Mouse (Mus musculus) c-Kit-negative CD71-positive TER-119-positive erythroid progenitor cells, embryonic 14.5 days (primary cell): ENCODE data around the gene Ppp1r12a.

Source experiments
- DNase-seq: peaks from one replicate; pipeline ENCODE4 v3.0.0-alpha.2; 2013; ENCODE audit warnings: low read depth, low spot score

The Ppp1r12a gene

DNA sequence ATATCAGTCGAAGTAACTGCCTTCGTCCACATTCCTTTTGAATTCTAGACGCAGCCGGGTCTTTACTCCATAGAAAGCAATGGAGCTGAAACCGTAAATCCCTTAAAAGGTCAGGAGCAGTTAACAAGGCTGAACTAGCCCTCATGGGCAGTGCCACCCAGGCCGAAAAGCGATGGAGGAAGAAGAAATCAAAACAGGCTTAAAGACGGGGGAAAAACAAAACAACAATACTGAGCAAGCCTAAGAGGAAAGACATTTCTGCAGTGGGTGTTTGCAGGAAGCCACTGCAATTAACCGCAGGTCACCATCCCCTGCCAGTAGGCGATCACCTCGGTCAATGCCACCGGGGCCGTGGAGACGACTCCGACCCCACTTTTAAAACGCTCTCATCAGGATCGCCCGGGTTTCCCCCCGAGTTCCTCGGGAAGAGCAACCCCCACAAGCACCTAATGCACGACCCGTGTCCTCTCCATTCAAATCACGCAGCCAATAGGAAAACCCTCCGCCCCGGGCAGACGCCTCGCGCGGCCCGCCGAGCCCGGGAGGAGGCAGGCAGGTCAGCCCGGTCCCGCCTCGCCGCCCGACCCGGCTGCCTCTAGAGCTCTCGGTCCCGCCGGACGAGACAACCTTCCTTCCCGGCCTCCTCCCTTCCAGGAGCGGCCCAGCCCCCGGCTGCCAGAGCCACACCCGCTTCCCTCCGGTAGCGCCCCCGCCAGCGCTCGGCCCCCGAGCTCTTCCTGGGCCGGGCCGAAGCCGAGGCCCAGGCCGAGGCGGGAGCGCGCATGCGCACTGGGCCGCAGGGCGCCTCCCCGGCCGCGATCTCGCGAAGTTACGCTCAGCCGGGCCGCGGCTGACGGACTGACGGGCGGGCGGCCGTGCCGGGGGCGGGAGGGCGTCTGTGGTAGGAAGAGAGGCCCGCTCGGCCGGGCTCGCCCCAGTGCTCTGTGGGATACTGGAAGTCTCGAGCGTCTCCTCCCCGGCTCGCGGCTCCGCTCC, at the start of gene Ppp1r12a:
TSS of gene Ppp1r12a (plus strand) at position 933 of the 996 bp plus-strand sequence.
- DNase-seq: peak; percentile 85

DNA sequence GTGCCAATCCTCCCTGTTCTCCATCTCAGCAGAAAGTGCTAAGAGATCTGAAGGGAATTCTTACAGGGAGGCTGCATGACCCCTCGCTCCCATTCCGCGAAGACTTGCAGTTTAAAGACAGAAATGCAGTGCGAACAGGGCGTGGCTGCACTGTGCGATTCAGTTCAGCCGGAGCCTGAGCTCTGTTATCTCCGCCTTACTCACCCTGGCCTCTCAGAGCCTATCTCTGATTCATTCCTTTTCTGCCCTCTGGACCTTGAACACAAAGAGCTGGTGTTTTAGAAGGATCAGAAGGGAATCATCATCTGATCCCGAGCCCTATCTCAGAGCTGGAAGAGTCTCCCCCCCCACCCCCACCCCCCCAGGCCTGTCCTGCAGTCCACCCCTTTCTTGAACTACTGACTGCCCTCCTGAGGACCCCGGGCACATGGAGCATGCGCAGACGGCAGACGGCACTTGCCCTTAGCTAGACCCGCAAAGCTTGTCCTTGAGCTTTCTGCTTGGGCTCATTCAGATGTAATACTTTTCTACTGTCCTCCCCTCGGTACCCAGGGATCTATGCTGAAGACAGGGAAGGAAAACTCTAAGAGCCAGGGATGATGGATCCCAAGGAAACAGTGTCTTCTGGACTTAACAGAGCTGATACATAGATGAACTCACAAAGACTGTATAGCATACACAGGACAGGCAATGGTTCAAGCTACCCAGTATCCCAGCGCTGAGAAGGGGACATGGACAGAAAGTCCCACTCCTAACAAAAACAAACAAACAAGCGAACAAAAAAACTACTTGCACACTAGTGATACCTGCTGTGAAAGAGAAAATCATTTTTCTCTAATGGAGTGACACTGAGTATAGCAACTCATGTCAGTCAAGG, 48.4 kb upstream of the Ppp1r12a start:
- DNase-seq: no peak

- no peak for DNase-seq
Observed at GRCm38 (mm10) chr10:108118200-108119163, 43.5 kb upstream of the Ppp1r12a start.

- no peak for DNase-seq
Observed at GRCm38 (mm10) chr10:108119416-108119815, 42.6 kb upstream of the Ppp1r12a start.

DNA sequence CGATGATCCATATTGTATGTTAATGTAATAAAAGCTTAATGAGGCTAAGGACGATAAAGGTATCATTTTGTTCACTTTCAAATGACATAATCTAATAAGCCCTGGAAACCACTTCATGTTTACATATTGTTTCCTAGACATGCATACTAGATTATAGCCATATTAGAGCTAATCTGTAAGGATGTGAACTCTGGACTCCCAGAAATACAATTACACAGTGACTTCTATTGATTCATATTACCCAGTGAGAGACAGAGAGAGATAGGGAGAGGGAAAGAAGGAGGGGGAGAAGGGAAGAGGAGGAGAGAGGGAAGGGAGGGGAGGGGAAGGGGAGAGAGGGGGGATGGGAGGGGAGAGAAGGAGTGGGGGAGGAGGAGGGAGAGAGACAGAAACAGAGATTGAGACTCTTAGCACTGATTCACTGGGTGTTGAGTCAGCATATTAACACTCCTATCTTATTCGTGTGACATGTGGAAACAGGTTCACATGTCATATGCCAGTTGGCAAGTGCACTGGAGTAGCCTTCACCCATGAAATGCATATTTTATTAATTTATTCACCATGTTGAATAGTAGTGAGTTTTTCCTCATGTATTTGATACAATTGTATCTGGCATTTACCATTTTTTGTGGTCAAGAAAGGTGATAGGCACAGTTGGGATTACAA, 36.9 kb upstream of the Ppp1r12a start:
- no peak for DNase-seq

DNA sequence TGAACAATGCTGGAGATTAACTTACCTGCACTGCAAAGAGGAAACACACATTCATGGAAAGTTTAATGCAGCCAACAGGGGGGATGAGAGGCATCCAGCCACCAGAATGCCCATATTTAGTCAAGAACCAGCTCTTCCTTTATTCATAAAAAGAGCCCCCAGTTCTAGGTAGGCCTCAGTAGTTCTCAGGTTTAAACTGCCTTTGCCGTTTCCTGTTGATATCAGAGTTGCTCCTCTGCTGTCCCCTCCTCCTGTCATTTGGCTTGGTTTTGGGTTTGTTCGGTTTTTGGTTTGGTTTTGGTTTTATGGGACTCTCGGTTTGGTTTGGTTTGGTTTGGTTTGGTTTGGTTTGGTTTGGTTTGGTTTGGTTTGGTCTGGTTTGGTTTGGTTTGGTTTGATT, 32.8 kb upstream of the Ppp1r12a start:
- DNase-seq: no peak

- no peak for DNase-seq
Observed at GRCm38 (mm10) chr10:108131858-108132257, 30.1 kb upstream of the Ppp1r12a start.

DNA sequence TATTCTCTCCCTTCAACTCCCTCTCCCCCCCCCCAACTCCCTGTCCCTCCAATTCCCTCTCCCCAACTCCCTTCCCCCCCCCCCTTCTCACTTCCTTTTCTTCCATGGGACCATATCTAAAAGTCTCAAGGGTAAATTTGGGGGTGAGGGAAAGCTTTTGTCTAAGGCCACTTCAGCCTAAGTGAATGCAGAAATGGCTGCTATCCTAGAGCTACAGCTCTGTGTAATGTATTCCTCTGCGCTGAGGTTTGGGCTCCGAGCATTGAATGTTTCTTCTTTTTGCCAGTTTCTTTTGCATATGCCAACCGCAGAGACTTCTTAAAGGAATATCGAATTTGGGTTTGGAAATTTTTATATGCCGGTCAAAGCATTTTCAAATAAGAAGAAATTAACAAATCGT, 28.7 kb upstream of the Ppp1r12a start:
- DNase-seq: no peak

- DNase-seq: no peak
Observed at GRCm38 (mm10) chr10:108133745-108134144, 28.2 kb upstream of the Ppp1r12a start.

DNA sequence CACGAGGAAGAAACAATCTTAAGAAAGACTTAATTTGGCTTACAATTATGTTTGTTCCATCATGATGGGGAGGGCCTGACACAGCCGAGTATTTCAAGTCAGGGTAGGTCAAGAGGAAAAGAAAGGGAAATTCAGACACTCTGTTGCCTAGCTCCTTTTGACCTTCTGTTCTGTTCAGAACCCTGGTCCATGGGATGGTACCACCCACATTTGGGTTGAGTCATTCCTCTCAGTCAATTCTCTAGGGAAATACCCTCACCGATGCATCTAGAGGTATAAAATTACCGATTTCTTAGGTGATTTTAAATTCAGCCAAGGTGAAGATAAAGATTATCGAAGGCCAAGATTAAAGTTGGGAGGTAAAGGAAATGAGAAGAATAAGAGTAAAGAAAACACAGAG, 23.6 kb upstream of the Ppp1r12a start:
- no peak for DNase-seq

DNA sequence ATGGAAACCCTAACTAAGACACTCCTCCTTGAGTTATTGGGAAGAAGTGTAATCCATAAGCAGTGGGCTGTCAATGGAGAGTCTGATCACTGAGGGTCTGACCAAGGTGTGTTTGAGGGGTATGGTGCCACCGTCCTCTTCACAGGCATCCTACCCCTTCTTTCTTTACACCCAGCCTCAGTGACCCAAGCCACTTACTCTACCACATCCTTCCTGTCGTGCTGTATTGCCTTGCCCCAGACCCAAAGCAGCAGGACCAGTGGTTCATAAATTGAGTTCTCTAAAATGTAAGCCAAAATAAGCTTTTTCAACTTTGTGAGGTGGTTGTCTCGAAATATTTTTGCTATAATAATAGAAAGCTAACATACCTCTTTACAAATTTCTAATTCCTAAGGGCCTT, 22.2 kb upstream of the Ppp1r12a start:
- no peak for DNase-seq

DNA sequence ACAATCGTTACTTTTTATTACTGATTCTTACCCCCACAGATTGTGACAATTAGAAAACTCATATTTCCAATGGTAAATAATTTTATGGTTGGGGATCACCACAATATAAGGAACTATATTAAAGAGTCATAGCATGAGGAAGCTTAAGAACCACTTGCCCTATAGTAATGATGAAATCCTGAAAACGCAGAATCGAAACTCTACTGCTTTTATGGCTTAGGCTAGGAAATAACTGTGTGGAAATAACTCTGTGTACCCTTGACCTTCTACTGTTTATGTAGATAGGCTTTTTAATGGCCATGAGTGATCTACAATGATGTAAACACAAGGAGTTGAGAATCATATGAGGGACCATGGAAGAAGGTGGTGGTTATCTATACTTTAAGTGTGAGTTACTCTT, 21.3 kb upstream of the Ppp1r12a start:
- DNase-seq: no peak

DNA sequence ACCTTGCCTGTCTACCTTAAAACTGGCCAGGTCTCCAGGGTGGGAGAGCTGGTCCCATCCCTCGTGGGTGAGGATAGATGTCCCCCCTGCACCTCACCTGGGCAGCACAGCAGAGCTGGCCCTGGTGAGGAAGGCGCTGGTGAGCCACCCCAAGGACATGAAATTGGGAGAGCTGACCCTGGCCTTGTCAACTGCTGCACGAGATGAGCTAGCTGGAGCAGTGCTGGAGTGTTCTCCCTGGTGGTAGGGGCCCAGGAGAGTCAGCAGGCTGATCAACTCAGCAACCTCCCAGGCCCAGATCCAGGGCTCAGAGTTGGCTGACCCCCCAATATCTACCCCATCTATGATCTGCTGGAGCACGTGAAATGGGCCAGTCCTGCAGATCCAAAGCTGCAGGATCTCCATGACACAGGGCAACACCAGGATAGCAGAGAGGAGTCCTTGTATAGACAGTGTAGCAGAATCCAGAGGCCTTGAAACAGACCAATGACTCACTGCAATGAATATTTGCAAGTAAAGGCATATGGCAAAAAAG, 17.9 kb upstream of the Ppp1r12a start:
- no peak for DNase-seq

GRCm38 (mm10) chr10:108145701-108146100, 16.3 kb upstream of the Ppp1r12a start:
- DNase-seq: no peak

DNA sequence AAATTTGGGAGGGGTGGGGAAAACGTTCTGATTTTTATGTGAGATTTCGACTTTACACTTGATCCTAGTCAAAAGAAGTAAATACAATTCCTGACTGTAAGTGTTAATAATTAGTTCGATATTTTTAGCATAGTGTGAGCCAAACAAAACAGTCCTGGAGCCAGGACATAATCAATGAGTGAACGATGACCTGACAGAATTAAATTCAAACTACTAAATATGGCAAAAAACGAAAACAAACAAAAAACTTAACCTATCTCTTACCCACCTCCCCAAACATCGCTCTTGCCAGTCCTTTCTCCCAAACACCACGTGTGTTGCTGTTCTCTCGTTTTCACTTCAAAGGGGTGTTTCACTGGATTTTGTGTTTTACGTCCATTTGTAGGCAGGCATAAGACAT, 15.0 kb upstream of the Ppp1r12a start:
- DNase-seq: no peak

DNA sequence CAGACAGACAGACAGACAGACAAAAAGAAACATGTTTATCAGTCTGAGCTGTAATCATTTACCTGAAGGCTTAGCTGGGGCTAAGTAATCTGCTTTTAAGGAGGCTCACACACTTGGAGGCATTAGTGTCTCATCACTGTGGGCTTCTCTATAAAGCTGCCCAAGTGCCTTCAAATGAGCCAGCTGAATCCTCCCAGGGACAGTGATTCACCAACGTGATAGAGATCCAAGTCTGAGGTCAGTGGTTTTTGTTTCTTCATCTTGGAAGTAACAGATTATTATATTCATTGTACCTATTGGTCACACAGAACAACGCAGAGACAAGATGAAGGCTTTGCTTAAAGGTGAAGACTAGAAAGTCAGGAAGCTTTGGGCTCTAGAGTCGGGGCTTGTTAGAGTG, 8.7 kb upstream of the Ppp1r12a start:
- DNase-seq: no peak

GRCm38 (mm10) chr10:108155042-108155686, 6.8 kb upstream of the Ppp1r12a start:
- DNase-seq: no peak

GRCm38 (mm10) chr10:108155687-108156067, 6.3 kb upstream of the Ppp1r12a start:
- DNase-seq: no peak

DNA sequence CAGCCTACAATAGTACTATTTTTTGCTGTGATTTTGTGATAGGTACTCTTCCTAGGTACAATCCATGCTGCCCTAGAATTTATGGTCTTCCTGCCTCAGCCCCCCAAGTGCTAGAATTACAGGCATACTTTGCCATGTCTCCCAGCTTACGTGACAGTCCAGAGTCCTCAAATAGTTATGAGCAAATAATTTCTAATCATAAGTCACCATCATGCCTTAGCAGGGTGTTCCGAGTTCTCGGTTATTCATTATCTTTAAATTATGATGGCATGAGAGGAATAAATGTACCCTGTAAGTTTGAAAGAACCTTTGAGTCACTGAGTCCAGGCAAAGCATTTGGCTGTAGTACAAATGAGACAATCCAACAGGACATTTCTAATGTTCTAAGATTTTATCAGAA, 5.9 kb upstream of the Ppp1r12a start:
- no peak for DNase-seq

GRCm38 (mm10) chr10:108159002-108159401, 3.0 kb upstream of the Ppp1r12a start:
- no peak for DNase-seq
